Mouse (Mus musculus) spleen, adult 2 months (tissue): ENCODE results near the gene Rbms3. TPM values are rescaled to one million over a fixed set of nuclear protein-coding genes. Genes with fewer than 3 reads are reported as not detected.

ENCODE experiments used
- DNase-seq, 2 experiments: peaks; one replicate each; pipeline versions ENCODE4 v3.0.0 to v3.0.0-alpha.2; 2012 to 2021; ENCODE audit warnings: low spot score in 2 of 2, low read depth in 1 of 2
- H3K27ac ChIP-seq: fragments of 200-500 bp; 2 replicates; pipeline ENCODE4 v1.5.1; 2012; ENCODE audit warnings: low read length, inconsistent platforms; ENCODE audit not compliant: insufficient read depth
- H3K27me3 ChIP-seq: fragments of 200-500 bp; 2 replicates; pipeline ENCODE4 v1.6.1; 2012; ENCODE audit warnings: mild to moderate bottlenecking, moderate library complexity, low read length, inconsistent platforms; ENCODE audit not compliant: control insufficient read depth, insufficient read depth
- H3K36me3 ChIP-seq: fragments of 200-500 bp; 2 replicates; pipeline ENCODE4 v1.6.1; 2012; ENCODE audit warnings: mild to moderate bottlenecking, low read length, inconsistent platforms; ENCODE audit not compliant: control insufficient read depth, insufficient read depth
- H3K4me1 ChIP-seq: fragments of 200-500 bp; 2 replicates; pipeline ENCODE4 v1.6.1; 2011; ENCODE audit warnings: inconsistent platforms; ENCODE audit not compliant: control insufficient read depth, insufficient read depth, insufficient read length
- H3K4me3 ChIP-seq: fragments of 200-500 bp; 2 replicates; pipeline ENCODE4 v1.5.1; 2011; ENCODE audit warnings: mild to moderate bottlenecking, inconsistent platforms; ENCODE audit not compliant: insufficient read depth, insufficient read length; ENCODE audit errors: extremely low read depth
- CTCF ChIP-seq: fragments of 200-500 bp; IDR thresholded peaks from 2 replicates; pipeline ENCODE4 v1.5.1; 2011; ENCODE audit warnings: mild to moderate bottlenecking, inconsistent platforms; ENCODE audit not compliant: insufficient read depth, insufficient read length, insufficient replicate concordance; ENCODE audit errors: extremely low read depth
- POLR2A ChIP-seq: fragments of 200-500 bp; IDR thresholded peaks from 2 replicates; pipeline ENCODE4 v1.6.1; 2011; ENCODE audit warnings: low read depth, low read length, inconsistent platforms
- whole genome bisulfite sequencing: fragments of 180-500 bp; shearing (Covaris S2); methylation state at CpG from one replicate; pipeline ENCODE4 v1.1.7; 2018; 5-methylcytosine and 5-hydroxymethylcytosine counted together
- polyA plus RNA-seq: library from polyadenylated mRNA; depleted of rRNA; stranded (reverse); fragments of >200 nt; gene quantifications from 2 replicates; pipeline ENCODE4 v1.2.3, GENCODE M21; 2012

Gene Rbms3
- polyA plus RNA-seq, 1 experiment, result 6.8 TPM

DNA sequence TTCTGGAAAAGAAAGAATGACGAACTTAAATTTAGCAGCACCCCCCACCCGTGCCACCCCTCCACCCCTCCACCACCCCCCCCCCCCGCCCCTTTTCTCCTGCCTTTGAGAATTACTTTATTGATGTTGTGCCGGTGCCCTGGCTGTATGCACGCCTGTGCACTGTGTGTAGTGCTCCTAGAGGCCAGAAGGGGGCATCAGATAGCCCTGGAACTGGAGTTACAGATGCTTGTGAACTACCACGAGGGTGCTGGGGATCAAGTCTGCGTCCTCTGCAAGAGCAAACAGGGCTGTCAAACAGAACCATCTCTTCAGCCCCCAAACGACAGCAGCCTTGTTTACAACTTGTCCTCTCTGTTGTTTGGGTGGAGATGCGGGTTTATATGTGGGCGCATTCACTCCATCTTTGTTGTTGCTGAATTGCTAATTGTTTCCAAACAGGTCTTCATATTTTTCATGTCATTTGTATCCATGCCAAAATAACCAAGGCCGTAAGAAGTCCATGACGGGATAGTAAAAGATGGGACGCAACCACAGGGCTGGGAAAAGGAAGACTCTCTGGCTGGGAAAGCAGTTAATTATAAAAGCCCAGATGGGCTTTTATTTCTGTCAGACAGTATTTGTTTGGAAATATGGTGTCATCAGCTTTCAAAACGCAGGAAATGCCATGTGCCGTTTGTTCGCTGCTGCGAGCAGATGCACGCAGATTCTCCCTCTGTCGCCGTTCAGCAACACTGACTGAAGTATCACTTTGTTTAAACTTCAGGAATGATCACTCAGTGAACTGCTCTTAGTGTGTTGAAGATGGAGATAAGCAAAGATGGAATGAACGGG, 652.9 kb downstream of the Rbms3 start:
- Histone ChIP-seq H3K4me1 (no peaks in the 10 kb centered on the region), H3K4me3 (no peak overlapping the region), H3K27ac (no peak overlapping the region), H3K27me3 (no peaks in the 10 kb centered on the region), H3K36me3 (no peaks in the 10 kb centered on the region)
- 90% methylated on average over 21 of the region's 21 CpGs for WGBS
- no peak for DNase-seq
- TF ChIP-seq CTCF (no peak), POLR2A (no peak)

DNA sequence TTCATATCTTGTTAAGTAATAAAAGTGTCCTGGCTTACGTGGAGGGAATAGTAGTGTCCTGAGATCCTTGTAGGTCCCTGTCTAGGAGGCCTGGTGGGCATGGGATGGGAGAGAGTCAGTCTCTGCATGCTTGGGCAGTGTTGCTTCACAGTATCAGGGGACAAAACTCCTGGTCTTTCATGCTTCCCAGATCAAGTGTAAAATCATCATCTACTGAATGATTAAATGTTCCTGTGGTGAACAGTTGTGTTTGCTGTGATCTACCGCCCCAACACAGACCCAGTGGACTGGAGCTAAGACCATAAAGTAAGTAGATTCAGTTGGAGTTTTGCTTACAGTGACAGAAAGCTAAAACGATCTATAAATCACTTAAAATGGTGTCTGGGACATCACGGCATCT, 654.4 kb downstream of the Rbms3 start:
- no peak for TF ChIP-seq POLR2A
- no peak for TF ChIP-seq CTCF
- Histone ChIP-seq H3K27ac (no peak overlapping the region), H3K27me3 (no peaks in the 10 kb centered on the region), H3K4me1 (no peaks in the 10 kb centered on the region), H3K4me3 (no peak overlapping the region), H3K36me3 (no peaks in the 10 kb centered on the region)
- DNase-seq, result no peak
- WGBS, result 95% methylated on average over 4 of the region's 4 CpGs

- H3K27ac ChIP-seq, result no peak overlapping the region
Measured at GRCm38 (mm10) chr9:116974134-116974533, 655.6 kb downstream of the Rbms3 start.

GRCm38 (mm10) chr9:116973594-116973993, 656.1 kb downstream of the Rbms3 start:
- H3K4me1 ChIP-seq, result no peaks in the 10 kb centered on the region
- 18% methylated on average over 2 of the region's 2 CpGs for WGBS
- TF ChIP-seq POLR2A (no peak), CTCF (no peak)
- H3K4me3 ChIP-seq, result no peak overlapping the region
- no peak for DNase-seq
- no peaks in the 10 kb centered on the region for H3K27me3 ChIP-seq
- H3K27ac ChIP-seq, result no peak overlapping the region
- no peaks in the 10 kb centered on the region for H3K36me3 ChIP-seq

More at GRCm38 (mm10) chr9:116974134-116974533, 655.6 kb downstream of the Rbms3 start:
- Histone ChIP-seq H3K4me1 (no peaks in the 10 kb centered on the region), H3K36me3 (no peaks in the 10 kb centered on the region), H3K4me3 (no peak overlapping the region), H3K27me3 (no peaks in the 10 kb centered on the region)
- WGBS, result 82% methylated on average over 3 of the region's 3 CpGs
- TF ChIP-seq POLR2A (no peak), CTCF (no peak)
- no peak for DNase-seq

GRCm38 (mm10) chr9:116967317-116967716, 662.4 kb downstream of the Rbms3 start:
- no peak for TF ChIP-seq POLR2A
- no peak for TF ChIP-seq CTCF

GRCm38 (mm10) chr9:116965691-116966090, 664.0 kb downstream of the Rbms3 start:
- no peak for TF ChIP-seq POLR2A

More at GRCm38 (mm10) chr9:116967317-116967716, 662.4 kb downstream of the Rbms3 start:
- H3K27ac ChIP-seq, result no peak overlapping the region
- no peaks in the 10 kb centered on the region for H3K36me3 ChIP-seq
- H3K4me3 ChIP-seq, result no peak overlapping the region
- H3K27me3 ChIP-seq, result no peaks in the 10 kb centered on the region
- no peak for DNase-seq
- WGBS, result 97% methylated on average over 3 of the region's 3 CpGs
- H3K4me1 ChIP-seq, result no peaks in the 10 kb centered on the region

DNA sequence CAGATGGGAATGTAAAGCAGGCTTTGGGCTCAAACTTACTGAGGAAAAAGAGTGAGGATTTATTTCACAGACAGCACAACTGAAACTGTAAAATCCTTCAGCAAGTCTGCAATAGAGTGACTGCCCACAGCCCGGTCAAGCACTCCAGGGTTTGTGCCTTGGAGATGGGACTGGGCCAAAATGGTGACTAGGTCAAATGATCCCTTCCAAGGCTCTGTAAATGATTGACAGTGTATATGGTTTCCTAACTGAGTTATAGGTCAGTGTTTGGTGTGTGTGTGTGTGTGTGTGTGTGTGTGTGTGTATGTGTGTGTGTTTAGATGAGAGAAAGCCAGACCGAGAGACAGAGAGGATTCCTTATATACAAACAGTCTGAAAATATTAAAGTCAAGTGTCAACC, 673.6 kb downstream of the Rbms3 start:
- no peak overlapping the region for H3K4me3 ChIP-seq
- no peaks in the 10 kb centered on the region for H3K27me3 ChIP-seq
- no peak overlapping the region for H3K27ac ChIP-seq
- TF ChIP-seq POLR2A, result no peak
- TF ChIP-seq CTCF, result no peak
- no peaks in the 10 kb centered on the region for H3K36me3 ChIP-seq
- no peaks in the 10 kb centered on the region for H3K4me1 ChIP-seq
- WGBS, result 83% methylated on average over 2 of the region's 2 CpGs
- DNase-seq, result no peak

More at GRCm38 (mm10) chr9:116965691-116966090, 664.0 kb downstream of the Rbms3 start:
- DNase-seq, result no peak
- 89% methylated on average over 6 of the region's 6 CpGs for WGBS
- Histone ChIP-seq H3K27ac (no peak overlapping the region), H3K27me3 (no peaks in the 10 kb centered on the region), H3K4me3 (no peak overlapping the region), H3K4me1 (no peaks in the 10 kb centered on the region), H3K36me3 (no peaks in the 10 kb centered on the region)
